Mouse (Mus musculus): ENCODE measurements at regions not wholly inside any gene's neighbourhood (a gene's known extent, or its start where the extent isn't known, plus 50 kb on each side); places are given as distances from the start of the nearest gene placed in this dataset.

DNA sequence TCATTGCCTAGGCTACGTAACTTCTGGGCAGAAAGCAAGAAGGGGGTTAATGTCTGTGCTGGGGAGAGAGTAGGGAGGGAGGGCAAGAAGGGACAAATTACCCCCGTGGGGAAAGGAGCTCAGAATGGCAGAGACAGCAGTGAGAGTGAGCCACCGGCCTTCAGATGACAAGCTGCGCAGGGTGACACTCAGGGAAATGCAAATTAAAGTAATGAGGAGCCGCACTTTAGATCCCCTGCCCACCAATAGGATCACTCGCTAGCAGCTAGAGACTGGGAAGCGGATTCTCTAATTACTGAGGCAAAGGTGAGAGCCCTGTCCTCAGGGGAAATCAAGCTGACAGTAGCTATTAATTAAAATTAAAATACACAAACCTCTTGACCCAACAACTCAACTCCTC, 202.5 kb downstream of the Arhgef10l start:
- no peak for DNase-seq

DNA sequence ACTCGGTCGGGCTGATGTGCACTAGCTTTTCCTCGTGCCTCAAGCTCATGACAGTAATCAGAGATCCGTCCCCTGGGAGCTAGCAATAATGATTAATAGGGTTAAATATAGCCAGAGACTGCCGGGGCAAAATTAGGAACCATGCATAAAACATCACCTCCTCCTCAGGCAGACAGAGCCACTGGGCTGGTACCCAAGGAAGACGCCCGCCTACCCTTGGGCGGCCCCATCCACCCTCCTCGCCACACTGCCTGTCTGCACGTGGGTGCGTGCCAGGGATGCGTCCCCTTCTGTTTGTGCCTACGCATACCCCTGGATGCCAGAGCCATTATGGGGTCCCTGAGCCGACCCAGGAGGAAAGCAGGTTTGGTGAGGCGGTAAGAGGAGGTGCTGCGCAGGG, 204.5 kb downstream of the Arhgef10l start:
- DNase-seq = no peak

DNA sequence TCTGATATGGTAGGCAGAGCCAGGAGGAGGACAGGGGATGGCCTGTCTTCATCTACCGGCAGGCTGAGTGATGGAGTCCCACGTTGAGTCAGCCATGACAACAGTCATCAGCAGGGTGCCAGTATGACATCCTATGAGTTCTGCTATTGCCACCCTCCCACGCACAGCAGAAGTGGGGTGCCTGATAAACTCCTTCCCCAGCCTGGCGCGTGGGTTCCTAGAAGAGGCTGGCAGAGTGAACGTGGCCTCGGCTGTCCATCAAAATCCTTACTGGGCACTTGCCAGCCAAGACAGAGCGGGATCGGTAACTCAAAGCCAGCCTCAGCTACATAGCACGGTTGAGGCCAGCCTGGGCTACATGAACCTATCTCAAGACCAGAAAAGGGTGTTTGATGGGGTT, 202.5 kb upstream of the Igsf21 start:
- DNase-seq = no peak

DNA sequence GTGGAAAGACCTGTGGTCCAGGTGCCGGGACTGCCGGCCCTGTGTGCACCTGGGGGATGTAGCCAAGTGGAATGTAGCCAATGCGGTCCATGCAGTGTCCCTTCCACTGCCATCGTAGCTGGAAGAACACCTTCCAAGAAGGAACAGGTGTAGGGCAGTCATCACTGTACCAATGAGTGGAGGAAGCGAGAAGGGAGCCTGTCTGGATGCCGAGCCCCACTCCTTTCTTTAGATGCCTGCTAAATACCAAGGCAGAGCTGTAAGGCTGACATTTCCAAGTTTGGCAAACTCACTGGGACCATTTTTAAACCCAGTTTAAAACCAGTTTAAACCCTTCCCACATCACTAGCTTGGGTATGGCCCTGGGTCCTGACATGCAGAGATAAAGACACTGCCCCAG, 199.9 kb upstream of the Igsf21 start:
- no peak for DNase-seq

DNA sequence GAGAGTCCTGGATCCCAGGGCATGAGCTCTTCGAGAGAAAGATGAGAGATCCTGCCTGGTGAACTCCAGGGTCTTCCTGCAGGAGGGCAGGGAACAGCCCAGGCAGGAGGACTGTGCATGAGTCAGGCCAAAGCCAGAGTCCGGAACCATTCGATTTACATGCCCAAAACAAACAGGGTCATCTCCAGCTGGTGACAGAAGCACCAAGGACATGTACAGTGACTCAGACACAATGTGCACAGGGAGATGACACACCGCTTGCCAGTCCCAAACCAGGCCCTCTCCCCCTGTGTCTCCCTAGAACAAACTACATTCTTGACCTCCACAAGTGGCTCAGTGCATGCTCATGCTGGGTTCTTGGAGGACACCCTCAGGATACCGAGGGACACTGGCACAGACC, 199.3 kb upstream of the Igsf21 start:
- no peak for DNase-seq

DNA sequence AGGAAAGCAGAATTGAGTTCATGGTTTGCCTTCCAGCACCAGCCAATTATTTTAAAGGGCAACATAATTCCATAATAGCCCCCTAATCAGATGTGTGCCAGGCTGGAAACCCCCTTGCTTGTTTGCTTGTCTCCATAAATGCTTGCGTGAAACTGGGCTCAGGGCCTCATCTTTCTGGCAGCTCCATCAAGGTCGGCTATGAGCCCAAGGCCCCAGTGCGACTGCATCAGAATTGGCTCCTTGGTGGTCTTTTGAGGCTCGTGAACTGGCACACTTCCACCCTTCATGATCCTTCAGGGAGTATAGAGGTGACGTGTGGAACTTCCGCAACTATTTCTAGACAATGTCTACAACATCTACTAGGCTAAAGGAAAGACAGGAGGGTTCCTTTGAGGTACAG, 196.6 kb upstream of the Igsf21 start:
- DNase-seq = no peak

DNA sequence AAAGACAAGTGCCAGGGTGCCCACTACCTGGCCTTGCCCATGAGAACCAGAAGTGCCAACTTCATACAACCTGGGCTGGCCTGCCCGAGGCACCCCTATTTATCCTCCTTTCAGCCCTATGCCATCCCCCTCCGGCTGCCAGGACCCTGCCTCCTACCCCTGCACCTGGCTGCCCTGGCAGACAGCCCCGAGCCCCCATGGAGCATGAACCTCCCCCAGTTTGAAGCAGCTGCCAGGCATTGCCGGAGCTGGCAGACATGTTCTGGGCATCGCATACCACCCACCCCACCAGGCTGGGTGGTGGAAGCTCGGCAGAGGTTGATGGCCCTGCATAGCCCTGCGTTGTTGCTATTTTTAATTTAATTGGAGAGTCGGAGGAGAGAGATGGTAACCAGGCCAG, 195.2 kb upstream of the Igsf21 start:
- no peak for DNase-seq

DNA sequence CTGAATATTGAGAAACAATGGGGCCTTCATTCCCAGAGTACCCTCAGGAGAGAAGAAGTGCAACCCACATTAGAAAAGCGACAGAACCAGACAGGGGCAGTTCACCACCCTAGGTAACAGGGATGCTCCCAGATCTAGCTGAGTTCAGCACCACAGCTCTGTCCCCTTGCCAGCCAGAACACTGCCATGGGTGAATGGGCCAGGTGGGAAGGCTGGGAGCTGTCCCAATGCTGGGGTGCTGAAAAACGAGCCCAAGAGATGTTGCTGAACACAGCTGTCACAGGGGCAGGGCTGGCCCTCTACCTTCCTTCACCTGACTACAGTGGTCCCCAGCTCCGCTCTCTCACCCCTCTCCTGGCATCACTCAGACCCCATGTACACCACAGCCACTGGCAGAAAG, 193.3 kb upstream of the Igsf21 start:
- peak; percentile 8 for DNase-seq

DNA sequence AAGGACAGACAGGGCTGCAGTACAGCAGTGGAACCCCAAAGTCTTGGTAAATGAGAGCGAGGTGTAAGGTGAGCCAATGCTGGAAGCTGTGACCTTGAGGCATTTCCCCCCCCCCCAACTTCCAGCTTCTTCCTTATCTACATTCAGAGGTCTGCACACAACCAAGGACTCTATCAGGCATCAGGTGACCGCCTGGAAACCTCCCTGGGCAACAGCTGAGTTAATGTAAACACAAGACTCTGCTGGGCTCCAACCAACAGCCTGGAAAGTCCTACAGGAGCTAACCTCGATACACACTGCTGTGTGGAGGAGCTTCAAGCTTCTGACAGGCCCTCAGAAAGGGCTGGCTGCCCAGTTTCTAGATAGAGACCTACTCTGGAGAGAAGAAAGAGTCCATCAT, 189.4 kb upstream of the Igsf21 start:
- no peak for DNase-seq

DNA sequence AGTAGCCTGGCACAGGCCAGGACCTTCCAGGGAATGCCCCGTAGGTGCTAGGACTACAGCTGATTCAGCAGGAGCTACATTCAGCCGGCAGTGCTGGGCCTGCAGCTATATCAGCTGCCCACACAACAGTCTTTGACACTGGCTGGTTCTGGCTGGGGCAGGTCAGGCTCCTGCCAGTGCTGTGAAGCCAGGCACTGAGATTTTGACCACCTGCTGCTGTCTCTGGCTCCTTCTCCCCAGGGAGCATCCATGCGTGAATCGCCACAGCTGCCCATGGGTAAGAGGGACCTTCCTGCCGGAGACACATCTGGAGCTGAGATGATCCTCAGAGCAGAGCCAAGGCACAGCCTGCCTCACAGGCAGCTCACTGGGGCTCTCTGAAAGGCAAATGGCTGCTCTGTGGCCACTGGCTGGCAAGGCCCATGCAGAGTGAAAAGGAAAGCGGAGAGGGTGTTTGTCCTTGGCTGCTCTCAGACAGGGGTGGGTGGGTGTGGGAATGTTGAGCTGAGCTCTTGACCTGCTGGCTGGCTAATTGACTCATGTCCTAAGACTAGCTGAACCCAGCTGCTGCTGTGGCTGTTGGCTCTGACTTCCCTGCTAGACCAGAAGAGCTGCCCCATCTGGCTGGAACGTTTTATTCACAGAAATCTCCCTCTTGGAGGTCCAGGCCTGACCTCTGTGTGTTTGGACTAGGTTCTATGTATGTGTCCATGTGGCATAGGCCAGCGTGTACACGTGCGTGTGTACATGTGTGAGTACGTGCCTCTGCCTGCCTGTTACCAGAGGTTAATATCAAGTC, 187.4 kb upstream of the Igsf21 start:
- no peak for DNase-seq

DNA sequence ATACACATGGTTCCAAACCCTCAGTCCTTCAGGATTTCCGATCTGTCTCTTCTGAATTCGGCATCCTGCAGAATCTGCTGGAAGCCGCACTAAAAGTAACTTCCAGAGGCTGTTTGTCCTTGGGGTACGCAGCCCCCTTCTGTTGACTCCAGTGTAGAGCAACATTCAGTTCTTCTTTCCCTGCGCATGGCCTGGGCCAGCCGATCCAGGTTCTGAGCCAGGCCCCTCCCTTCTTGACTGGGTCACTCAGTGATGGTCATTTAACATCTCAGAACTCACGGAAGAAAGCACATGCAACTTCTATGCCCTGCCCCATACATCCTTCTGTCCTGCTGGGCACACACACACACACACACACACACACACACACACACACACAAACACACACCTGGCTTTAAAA, 185.5 kb upstream of the Igsf21 start:
- no peak for DNase-seq

DNA sequence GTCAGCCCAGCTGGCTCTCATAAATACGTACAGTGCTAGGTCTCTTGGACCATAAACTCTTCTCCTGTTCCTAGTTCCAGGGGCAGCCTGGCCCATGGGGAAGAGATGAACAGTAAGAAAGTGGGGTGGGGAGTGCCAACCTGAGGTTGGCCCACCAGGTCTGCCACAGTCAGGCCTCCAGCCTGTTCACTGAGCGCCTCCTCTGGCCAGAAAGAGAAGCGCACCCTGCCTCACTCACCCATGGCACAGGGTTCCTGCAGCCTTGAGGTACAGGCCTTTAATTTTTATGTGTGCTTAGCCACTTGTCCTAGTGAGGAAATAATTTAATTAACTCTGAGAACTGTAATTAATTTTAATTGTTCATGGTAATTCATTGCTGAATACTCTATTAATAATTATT, 180.5 kb upstream of the Igsf21 start:
- no peak for DNase-seq

DNA sequence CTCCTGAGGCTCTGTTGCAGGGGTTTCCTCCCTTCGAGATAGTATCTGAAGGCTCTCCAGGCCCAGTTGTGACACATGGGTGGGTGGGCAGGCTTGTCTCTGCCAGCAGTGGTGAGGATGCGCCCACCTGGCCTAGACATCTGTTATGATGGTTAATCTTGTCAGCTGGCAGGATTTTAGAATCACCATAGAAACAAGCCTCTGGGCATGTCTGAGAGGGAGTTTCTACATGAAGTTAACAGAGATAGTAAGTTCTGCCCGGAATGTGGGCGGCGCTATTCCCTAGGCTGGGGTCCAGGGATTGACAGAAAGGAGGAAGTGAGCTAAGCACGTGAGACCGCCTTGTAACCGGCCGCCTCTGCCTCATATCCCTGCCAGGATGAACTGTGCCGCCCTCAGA, 177.2 kb upstream of the Igsf21 start:
- no peak for DNase-seq

DNA sequence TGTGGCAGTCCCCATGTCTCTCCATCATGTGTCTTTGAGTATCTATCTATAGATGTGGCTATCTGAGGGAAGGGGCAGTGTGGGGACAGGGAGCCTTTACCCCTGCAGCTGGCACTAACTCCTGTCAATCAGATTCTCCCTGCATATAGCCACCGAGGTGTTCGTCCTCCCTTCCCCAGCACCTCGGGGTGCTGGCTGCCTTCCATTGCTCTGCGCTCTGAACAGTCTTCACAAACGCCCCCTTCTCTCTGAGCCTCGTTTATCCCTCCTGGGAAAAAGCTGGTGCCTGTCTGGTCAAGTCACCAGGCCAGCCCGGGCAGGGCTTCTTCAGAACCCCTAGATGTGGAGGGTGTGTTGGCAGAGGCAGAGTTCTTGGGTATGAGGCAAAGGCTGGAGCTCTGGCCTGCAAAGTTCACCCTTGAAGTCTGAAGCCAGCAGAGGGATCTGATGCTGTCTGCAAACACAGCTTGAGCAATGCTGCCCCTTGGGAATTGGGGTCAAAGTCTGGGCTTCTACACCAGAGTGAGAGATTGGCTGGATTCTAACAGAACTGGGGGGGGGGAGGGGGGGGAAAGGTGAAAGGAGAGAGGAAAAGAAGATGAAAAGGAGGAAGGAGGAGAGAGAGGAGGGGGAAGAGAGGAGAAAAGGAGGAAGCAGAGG, 175.5 kb upstream of the Igsf21 start:
- no peak for DNase-seq

DNA sequence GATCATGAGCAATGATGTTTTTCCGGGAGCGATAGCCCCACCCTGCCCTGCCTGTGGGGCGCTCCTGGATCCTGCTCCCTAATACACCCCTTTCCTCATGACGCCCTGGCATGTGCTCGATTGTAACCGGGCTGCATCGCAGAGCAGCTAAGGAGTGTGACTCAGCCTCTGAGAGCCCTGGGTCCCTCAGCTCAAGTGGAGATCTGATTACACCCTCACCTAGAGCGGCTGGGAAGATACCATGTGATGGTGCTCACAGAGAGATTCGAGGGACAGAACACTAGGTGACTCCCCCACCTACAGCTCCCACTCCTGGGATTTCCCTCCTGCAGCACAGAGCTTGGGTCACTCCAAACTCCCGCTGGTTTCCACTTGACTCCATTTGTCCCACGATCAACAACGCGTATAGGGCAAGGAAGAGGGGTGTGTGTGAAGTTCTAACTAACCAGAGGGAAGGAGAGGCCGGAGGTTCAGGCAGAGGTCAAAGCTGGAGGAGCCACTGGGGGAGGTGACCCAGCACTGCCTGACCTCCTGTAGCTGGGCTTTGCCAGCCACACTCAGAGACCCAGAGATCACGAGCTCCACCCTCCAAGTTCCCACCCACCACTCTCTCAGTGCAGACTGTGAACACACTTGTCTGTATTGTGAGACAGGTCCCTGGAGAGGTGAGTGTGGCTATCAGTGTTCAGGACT, 173.3 kb upstream of the Igsf21 start:
- DNase-seq = no peak

DNA sequence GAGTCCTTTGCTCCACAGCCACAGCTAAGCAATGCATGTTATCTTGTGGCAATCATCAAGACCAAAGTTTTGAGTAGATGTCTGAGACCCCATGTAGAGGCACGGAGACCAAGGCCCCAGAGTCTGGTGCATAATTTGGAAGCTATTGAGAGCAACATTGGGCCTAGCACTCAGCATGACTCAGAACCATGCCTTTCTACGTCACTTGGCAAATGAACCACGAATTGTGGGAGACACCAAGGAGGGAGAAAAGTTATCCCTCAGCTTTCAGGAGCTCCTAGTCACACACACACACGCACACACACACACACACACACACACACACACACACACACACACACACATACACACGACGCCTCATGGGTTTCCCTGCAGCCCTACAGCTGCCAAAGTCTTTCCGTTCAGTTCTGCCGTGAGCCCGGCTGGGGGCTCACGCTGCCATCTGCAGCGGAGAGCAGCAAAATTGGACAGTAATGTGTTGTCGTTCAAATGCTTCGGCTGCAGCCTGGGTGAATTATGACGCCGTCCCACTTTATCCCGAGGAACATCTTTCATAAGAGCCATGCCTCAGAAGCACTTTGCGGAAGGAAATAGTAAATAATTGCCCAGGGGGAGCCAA, 165.8 kb upstream of the Igsf21 start:
- no peak for DNase-seq

DNA sequence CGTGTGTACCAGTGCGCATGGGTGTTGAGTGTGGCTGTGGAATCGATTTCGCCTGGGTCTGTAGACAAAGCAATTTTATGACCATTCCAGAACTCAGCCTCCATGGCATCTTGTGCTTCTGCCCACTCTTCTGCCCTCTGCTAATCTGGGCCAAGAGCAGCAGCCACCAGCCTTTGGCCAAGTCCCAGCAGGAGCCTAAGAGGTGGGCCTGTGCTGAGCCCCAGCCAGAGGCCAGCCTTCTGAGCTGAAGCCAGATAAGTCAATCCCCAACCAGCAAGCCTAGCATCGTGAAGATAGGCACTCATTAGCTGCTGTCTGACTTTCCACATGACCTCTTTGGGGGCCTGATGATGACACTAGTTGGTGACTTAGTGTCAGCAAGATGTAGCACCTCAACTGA, 161.9 kb upstream of the Igsf21 start:
- DNase-seq = no peak

DNA sequence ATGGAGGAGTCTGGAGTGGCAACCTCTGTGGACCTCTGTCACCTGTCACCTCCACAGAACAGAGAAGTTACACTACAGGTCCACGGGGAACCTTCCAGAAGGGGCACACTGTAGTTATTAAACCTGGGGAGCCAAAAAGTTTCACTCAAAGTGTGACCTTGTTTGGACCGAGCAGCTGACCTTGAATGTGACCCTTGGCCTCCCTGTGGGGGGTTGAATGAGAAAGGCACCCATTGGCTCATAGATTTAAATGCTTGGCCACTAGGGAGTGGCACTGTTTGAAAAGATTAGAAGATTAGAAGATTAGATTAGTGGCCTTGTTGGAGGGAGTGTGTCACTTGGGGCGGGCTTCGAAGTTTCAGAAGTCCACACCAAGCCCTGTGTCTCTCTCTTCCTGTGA, 160.3 kb upstream of the Igsf21 start:
- DNase-seq = no peak

DNA sequence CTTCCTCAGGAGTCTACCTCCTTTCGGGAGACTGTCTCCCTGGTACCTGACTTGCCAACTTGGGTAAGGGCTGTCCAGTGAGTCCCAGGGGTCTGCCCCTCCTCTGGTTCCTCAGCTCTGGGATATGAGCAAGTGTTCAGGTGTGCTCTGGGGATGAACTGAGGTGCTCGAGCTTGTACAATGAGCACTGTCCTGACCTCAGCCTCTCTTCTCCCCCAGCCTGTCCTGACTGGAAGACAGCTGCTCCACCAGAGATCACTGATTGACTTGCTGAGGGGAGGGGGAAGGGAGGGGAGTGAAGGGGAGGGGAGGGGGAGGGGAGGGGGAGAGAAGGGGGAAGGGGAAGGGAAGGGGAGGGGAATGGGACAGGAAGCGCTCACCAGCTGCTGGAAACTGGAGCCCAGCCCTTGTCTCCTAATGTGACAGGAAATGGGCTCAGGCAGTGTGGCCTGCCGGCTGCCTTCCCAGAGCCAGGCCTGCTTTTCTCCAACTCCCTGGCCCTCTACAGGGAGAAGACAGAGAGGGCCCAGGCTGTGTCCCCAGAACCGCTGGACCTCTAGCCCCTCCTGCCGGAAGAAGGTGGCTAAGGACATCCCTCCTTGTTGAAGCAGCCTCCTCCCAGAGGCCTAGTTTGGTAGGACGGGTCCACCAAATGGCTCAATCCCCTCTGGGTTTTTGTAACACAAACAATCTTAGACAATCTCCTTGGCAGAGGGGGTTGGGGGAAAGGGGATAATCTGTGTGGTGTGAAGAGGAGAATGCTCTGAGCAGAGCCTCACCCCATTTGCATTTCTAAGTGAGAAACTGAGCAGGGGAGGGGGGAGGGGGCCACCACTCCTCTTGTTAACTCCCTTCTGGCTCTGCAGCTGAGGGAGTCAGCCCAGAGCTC, 159.7 kb upstream of the Igsf21 start:
- no peak for DNase-seq

DNA sequence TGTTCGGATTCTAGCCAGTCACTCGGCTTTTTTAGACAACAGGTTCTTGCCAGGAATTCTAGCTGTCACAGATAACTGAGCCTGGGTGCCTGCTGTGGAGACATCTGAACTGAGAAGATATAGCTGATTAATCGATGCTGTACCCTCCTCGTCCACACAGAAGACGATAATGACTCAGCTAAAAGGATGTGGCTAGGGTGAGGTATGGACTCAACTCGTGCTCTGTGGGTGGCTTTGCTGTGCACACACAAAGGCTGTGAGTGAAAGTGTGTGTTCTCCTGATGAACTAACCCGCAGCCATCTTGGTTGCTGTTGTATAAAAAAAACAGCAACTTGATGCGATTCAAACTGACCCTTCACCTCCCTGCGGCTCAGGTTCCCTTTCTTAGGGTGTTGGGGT, 158.8 kb upstream of the Igsf21 start:
- DNase-seq = no peak

DNA sequence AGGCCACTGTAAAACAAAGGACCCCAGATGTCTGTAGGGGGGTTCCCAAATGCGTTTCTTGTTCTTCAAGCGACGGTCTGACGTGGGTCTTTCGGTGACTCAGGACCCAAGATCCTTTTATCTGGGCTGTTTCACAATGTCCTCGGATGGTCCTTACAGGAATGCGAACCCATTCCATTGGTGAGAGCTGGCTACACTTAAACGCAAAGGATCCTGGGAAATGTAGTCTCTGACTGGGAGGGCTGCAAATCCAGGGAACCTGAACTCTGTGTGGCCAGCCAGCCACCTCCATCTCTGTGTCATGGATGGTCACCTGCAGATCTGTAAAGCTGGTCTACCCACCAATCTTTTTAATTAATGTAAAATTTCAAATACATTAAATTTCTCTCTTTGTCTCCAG, 156.5 kb upstream of the Igsf21 start:
- DNase-seq = no peak

DNA sequence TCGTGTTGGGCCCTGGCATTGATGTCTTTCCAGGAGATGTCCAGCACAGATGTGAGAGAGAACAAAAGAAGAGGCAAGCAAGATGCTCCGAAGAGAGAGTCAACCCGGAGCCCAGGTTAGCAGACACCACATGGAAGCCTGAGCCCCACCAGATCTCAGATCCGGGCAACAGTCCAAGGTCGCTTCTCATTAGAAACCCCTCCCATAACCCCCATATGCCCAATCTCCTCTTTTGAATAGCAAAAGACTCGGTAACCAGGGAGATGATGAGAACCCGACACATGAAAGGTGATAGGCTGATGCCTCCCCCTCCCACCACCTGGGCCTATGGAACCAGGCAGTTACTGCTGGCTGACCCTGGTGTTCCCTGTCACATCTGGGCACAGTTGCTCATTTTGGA, 155.7 kb upstream of the Igsf21 start:
- DNase-seq = no peak

DNA sequence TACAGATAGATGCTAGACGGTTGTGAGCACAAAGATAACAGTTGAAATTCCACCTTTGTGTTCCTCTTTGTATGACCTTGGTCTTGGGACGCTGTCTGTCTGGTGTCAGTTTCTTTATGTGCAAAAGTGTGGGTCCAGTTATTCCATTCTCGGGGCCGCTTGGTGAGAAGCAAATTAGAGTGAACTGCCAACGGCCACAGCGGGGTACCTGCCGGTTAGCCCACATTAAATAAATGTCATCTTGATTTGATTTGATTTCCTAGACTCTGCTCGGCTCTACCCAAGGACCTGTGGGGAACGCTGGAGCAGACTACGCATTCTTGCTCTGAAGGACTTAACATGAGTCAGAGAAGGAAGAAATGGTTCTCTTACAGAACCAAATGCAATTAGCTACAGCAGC, 155.0 kb upstream of the Igsf21 start:
- no peak for DNase-seq

Data from thymus, postnatal 25 days (tissue).